Mouse (Mus musculus): ENCODE measurements around the gene Gimap8. TPM values are rescaled to one million over a fixed set of nuclear protein-coding genes. Genes with fewer than 3 reads are reported as not detected.

Gene Gimap8
- total and polyA plus RNA-seq, 2 experiments from 2014 or later: 0.49 to 1.3 TPM

DNA sequence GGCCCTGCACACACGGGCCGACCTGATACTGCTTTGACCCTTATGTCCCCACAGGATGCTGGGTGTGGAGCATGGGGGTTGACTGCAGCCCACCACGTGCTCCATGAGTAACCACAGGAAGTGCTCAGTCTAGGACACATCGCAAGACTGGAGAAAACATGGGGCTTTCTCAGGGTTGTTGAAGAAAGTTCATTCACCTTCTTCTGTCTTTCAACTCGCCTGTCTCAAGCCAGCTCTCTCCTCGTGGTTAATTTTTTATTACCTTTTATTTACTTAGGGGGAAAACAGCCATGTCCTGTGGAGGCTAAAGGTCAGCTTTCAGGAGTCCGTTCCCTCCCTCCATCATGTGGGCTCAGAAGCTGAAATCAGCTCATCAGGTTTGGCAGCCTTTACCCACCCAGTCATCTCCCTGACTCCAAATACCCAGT is 19.1 kb downstream of the Gimap8 start:
- no peaks in the 10 kb centered on the region for H3K36me3 ChIP-seq (ENCODE audit: insufficient read depth, low read length)
- H3K27me3 ChIP-seq (ENCODE audit: insufficient read depth, low read length): no peaks in the 10 kb centered on the region
- no peak overlapping the region for H3K4me3 ChIP-seq (ENCODE audit: low read length)
- no peak overlapping the region for H3K27ac ChIP-seq
- H3K9me3 ChIP-seq (ENCODE audit: low read length): no peaks in the 10 kb centered on the region
- no peaks in the 10 kb centered on the region for H3K4me1 ChIP-seq (ENCODE audit: insufficient read depth, low read length)
- DNase-seq (ENCODE audit: low spot score) (no peak), ATAC-seq (no peak)
- no peak for TF ChIP-seq CTCF (IDR thresholded peaks at IDR 0.05; ENCODE audit: low read depth)
- H3K4me2 ChIP-seq (ENCODE audit: low read depth, low read length): no peak overlapping the region
- 64% methylated on average over 7 of the region's 7 CpGs for WGBS
- no peak overlapping the region for H3K9ac ChIP-seq (replicated peaks; ENCODE audit: low read length)

DNA sequence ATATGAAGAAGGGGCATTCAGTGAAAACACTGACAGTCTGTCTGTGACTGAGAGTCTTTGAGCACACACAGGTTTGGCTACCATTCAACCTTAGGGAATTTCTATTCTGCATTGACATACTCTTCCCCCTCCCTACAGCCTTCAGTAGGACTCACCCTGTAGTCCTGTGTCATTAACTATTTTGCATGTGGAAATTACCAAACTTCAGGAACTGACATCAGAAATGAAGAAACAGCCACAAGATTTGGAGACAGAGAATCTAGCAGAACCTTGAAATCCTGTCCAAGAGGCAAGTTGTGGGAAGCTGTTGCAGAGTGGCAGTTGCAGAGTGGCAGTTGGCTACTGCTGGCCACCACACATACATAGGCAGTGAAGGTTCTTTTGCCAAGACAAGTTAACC is 21.0 kb downstream of the Gimap8 start:
- TF ChIP-seq CTCF (IDR thresholded peaks at IDR 0.05; ENCODE audit: low read depth): no peak
- Histone ChIP-seq H3K36me3 (ENCODE audit: insufficient read depth, low read length) (no peaks in the 10 kb centered on the region), H3K9ac (replicated peaks; ENCODE audit: low read length) (no peak overlapping the region), H3K27ac (no peak overlapping the region), H3K27me3 (ENCODE audit: insufficient read depth, low read length) (no peaks in the 10 kb centered on the region), H3K4me1 (ENCODE audit: insufficient read depth, low read length) (no peaks in the 10 kb centered on the region), H3K9me3 (ENCODE audit: low read length) (no peaks in the 10 kb centered on the region), H3K4me3 (ENCODE audit: low read length) (no peak overlapping the region), H3K4me2 (ENCODE audit: low read depth, low read length) (no peak overlapping the region)
- ATAC-seq (no peak), DNase-seq (ENCODE audit: low spot score) (no peak)

DNA sequence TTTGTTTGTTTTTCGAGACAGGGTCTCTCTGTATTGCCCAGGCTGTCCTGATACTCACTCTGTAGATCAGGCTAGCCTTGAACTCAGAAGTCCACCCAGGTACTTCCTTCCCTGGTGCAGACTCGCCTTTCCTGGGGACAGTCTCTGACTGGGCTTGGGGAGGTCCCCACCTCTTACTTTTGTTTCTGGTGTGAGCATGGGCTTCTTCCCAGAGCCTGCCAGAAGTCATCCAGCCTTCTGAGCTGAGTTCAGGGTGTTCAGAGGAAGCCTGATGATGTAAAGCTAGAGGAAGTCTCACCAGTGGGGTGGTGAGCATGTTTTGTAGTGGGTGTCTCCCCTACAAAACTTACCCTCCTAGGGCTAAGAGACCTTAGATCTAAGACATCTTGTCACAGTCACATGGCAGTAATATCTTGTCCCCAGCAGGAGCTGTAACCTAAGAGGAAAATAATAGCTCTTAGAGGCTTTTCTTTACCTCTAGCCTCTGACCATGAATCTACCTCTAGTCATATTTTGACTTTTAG is 22.5 kb downstream of the Gimap8 start:
- Histone ChIP-seq H3K27me3 (ENCODE audit: insufficient read depth, low read length) (no peaks in the 10 kb centered on the region), H3K4me1 (ENCODE audit: insufficient read depth, low read length) (no peaks in the 10 kb centered on the region), H3K9ac (replicated peaks; ENCODE audit: low read length) (no peak overlapping the region), H3K9me3 (ENCODE audit: low read length) (no peaks in the 10 kb centered on the region), H3K27ac (no peak overlapping the region), H3K4me2 (ENCODE audit: low read depth, low read length) (no peak overlapping the region), H3K4me3 (ENCODE audit: low read length) (no peak overlapping the region), H3K36me3 (ENCODE audit: insufficient read depth, low read length) (no peaks in the 10 kb centered on the region)
- ATAC-seq: no peak
- 67% methylated on average over 2 of the region's 2 CpGs for WGBS
- no peak for DNase-seq (ENCODE audit: low spot score)
- TF ChIP-seq CTCF (IDR thresholded peaks at IDR 0.05; ENCODE audit: low read depth): no peak

DNA sequence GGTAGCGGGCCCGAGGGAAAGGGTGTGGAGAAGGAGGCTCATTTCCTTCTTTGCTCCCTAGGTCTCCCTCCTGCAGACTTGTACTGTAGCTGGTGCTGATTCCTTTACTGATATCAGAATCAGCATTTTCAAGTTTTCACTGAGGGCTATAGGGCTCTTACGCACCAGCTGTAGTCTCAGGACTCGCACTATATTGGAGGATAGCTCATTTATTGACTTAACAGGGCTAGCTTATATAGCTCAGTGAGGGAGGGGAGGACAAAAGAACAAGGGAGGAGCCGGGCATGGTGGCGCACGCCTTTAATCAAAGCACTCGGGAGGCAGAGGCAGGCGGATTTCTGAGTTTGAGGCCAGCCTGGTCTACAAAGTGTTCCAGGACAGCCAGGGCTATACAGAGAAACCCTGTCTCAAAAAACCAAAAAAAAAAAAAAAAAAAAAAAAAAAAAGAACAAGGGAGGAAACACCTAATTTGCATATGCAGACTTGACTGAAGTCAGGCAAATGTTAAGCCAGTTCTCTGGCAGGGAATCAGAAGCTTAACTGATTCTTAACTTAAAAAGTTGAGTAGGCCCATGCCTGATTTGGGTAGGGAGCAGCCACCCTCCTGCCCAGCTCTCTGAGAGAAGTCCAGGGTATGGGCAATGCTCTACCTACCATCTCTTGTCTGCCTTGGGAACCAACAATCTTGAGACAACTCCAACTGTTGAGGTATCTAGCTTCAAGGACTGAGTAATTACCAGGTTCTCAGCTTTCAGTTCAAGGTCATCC is 27.4 kb downstream of the Gimap8 start:
- H3K9me3 ChIP-seq (ENCODE audit: low read length): no peaks in the 10 kb centered on the region
- no peak overlapping the region for H3K9ac ChIP-seq (replicated peaks; ENCODE audit: low read length)
- TF ChIP-seq CTCF (IDR thresholded peaks at IDR 0.05; ENCODE audit: low read depth): no peak
- ATAC-seq (no peak), DNase-seq (ENCODE audit: low spot score) (no peak)
- H3K36me3 ChIP-seq (ENCODE audit: insufficient read depth, low read length): no peaks in the 10 kb centered on the region
- no peaks in the 10 kb centered on the region for H3K4me1 ChIP-seq (ENCODE audit: insufficient read depth, low read length)
- no peak overlapping the region for H3K4me2 ChIP-seq (ENCODE audit: low read depth, low read length)
- H3K4me3 ChIP-seq (ENCODE audit: low read length): no peak overlapping the region
- 93% methylated on average over 9 of the region's 9 CpGs for WGBS
- H3K27me3 ChIP-seq (ENCODE audit: insufficient read depth, low read length): no peaks in the 10 kb centered on the region
- H3K27ac ChIP-seq: no peak overlapping the region

DNA sequence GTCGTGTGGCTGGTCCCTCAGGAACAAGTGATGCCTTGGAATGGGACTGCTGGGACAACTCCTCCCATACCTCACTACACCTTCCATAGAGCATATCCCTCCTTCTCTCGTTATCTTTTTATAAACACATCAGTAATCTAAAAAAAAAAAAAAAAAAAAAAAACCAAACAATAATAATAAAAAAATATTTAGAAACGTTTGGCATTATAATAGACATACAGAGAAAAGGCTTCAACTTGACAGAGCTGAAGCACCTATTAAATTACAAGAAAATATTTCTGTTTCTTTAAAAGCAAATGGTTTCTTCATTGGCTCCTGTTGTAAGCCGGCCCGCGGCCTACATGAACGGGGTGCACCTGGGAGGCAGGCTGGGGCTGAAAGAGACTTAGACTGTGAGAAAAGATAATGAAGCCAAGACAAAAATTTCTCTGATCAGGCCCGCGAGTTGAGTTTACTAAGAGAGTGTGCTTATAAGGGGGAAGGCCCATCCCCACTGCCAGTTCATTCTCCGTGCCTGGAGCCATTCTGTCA is 28.4 kb downstream of the Gimap8 start:
- DNase-seq (ENCODE audit: low spot score): no peak
- H3K4me3 ChIP-seq (ENCODE audit: low read length): no peak overlapping the region
- 44% methylated on average over 10 of the region's 10 CpGs for WGBS

DNA sequence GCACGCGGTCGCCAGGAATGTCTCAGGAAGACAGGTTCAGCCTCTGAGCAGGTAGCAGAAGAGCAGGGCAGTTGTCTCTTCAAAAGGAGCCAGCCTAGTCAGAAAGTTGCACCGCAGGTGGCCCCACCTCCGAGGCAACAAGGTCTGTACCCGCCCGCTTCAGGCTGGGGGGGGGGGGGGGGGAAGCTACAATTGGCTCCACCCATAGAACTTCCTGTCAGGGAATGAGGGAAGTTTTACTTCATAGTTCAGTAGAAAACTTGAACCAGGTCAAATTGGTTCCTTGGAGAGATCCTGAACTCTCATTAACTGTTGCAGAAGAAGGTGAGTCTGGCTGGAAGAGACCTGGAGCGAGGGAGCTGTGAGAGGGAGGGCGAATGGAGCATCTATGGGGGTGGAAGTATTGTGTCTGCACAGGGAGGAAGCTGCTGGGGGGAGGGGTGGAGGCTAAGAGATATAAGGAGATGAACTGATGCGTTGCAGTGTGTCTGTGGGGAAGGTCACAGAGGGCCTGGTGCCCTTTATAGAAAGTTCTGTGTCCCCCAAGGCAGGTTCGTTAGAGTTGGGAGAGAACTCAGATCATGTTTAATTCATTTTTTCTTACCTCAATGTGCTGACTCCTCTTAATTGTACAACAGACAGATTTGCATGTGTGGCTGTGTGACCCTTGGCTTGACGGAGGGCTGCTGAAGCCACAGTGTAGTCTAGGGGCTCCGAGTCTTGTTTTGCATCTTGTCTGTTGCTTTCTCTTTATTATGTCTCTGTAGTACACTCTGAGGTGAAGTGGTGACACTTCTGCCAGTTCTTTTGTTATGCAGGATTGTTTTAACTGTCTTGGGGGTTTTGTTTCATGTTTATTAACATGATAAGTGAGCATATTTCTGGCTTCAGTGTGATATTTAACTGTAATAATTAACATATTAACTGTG is 29.2 kb downstream of the Gimap8 start, which contains the start of gene Gimap9:
TSS of gene Gimap9 (plus strand) at position 199 of the 929 bp plus-strand sequence.
- Histone ChIP-seq H3K4me3 (ENCODE audit: low read length) (peak within 1 kb of the TSS; percentile 9; the same call in 1 of the 2 replicates), H3K36me3 (ENCODE audit: insufficient read depth, low read length) (no peaks in the 10 kb centered on the region), H3K27ac (no peak within 1 kb of the TSS), H3K4me1 (ENCODE audit: insufficient read depth, low read length) (no peaks in the 10 kb centered on the region), H3K9ac (replicated peaks; ENCODE audit: low read length) (no peak within 1 kb of the TSS), H3K4me2 (ENCODE audit: low read depth, low read length) (peak within 1 kb of the TSS; percentile 30), H3K27me3 (ENCODE audit: insufficient read depth, low read length) (no peaks in the 10 kb centered on the region), H3K9me3 (ENCODE audit: low read length) (no peaks in the 10 kb centered on the region)
- 21% methylated on average over 13 of the region's 13 CpGs for WGBS
- TF ChIP-seq CTCF (IDR thresholded peaks at IDR 0.05; ENCODE audit: low read depth): no peak
- DNase-seq (ENCODE audit: low spot score): peak; percentile 5
- no peak for ATAC-seq

More for the DNA sequence above, 28.4 kb downstream of the Gimap8 start:
- peak overlapping the region; percentile 30; the same call in 1 of the 2 replicates for H3K4me2 ChIP-seq (ENCODE audit: low read depth, low read length)
- no peaks in the 10 kb centered on the region for H3K36me3 ChIP-seq (ENCODE audit: insufficient read depth, low read length)
- no peak overlapping the region for H3K27ac ChIP-seq
- ATAC-seq: no peak
- no peak overlapping the region for H3K9ac ChIP-seq (replicated peaks; ENCODE audit: low read length)
- no peaks in the 10 kb centered on the region for H3K27me3 ChIP-seq (ENCODE audit: insufficient read depth, low read length)
- no peak for TF ChIP-seq CTCF (IDR thresholded peaks at IDR 0.05; ENCODE audit: low read depth)
- no peaks in the 10 kb centered on the region for H3K9me3 ChIP-seq (ENCODE audit: low read length)
- H3K4me1 ChIP-seq (ENCODE audit: insufficient read depth, low read length): no peaks in the 10 kb centered on the region
